Comparison of ENCODE assay signal across 9 mouse cellular contexts in the genomic region with DNA sequence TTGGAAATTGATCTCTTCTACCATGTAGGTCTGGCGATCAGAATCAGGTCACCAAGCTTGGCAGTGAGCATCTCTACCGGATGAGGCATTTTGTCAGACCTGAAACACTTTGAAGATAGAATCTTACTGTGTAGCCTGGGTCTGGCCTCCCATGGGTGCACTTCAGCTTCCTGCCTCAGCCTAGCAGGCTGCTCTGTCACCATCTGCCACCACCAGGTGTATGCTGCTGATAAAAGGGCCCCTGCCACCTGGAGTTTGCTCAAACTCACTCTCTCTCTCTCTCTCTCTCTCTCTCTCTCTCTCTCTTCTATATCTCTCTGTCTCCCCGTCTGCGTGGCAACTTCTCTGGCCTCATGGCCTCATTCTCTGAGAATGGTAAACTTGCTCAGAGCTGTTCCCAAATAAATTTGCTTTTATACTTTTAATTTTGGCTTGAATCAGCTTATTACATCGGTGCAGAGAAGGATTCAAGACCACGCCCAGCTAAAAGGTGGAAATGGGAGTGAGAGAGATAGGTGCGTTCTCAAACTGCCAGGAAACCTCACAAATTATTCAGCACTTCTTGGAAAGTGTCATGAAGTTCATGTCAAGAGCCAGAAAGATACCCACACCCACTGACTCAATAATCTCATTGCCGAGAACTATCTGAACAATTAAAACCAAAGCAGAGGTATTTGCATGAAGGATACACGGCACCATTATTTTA. TPM values are rescaled to one million over a fixed set of nuclear protein-coding genes. Genes with fewer than 3 reads are reported as not detected.
DNase-seq lines count a peak whose midpoint lies in the region; ATAC-seq and TF ChIP-seq lines count a peak whose summit lies in the region.
"Had no signal": no experiment of that assay in that cellular context is flagged by ENCODE, and none has a peak within 500 bp of the region (broad histone marks: within the 10 kb centered on the region; RNA-seq: fewer than 3 reads in every experiment).

No protein-coding gene starts in this region.

- H3K27me3 ChIP-seq in intestine, embryonic 16.5 days (replicated peaks; ENCODE audit: control insufficient read depth, insufficient read depth, low read length), result no peaks in the 10 kb centered on the region
- H3K27me3 ChIP-seq in intestine, postnatal 0 days (replicated peaks; ENCODE audit: control insufficient read depth, insufficient read depth, low read length), result no peaks in the 10 kb centered on the region
- no peaks in the 10 kb centered on the region for H3K27me3 ChIP-seq in hindbrain, embryonic 13.5 days
- no peaks in the 10 kb centered on the region for H3K27me3 ChIP-seq in neural tube, embryonic 14.5 days (ENCODE audit: control insufficient read depth, insufficient read depth, low read length)

- DNase-seq in T-cell, adult 2 months (ENCODE audit: low spot score), result peak; percentile 8
- no peak for DNase-seq in layer of hippocampus, adult 8-10 months (ENCODE audit: low spot score in 2 of 2)
- DNase-seq in layer of hippocampus, adult 9-11 months, result no peak
- DNase-seq in layer of hippocampus, postnatal 25 days (ENCODE audit: extremely low spot score in 1 of 2, low spot score in 1 of 2), result no peak
- DNase-seq: right cerebral cortex, adult 18-20 months had no signal

- no peaks in the 10 kb centered on the region for H3K36me3 ChIP-seq in intestine, embryonic 16.5 days (ENCODE audit: control insufficient read depth, insufficient read depth, low read length)
- no peaks in the 10 kb centered on the region for H3K36me3 ChIP-seq in intestine, postnatal 0 days (ENCODE audit: control insufficient read depth, insufficient read depth)
- no peaks in the 10 kb centered on the region for H3K36me3 ChIP-seq in hindbrain, embryonic 13.5 days
- H3K36me3 ChIP-seq in neural tube, embryonic 14.5 days (ENCODE audit: control insufficient read depth, insufficient read depth, low read length), result no peaks in the 10 kb centered on the region

- no peak overlapping the region for H3K4me3 ChIP-seq in intestine, embryonic 16.5 days (ENCODE audit: low read length)
- H3K4me3 ChIP-seq in intestine, postnatal 0 days (ENCODE audit: low read depth, low read length), result no peak overlapping the region
- no peak overlapping the region for H3K4me3 ChIP-seq in hindbrain, embryonic 13.5 days
- no peak overlapping the region for H3K4me3 ChIP-seq in neural tube, embryonic 14.5 days (ENCODE audit: low read depth, low read length)

- TF ChIP-seq CTCF in intestine, postnatal 0 days (IDR thresholded peaks at IDR 0.05; ENCODE audit: low read depth), result no peak

- H3K9me3 ChIP-seq in intestine, embryonic 16.5 days (ENCODE audit: control insufficient read depth, low read length), result no peaks in the 10 kb centered on the region; the same call in 1 of the 2 replicates
- H3K9me3 ChIP-seq in intestine, postnatal 0 days (ENCODE audit: control insufficient read depth), result no peaks in the 10 kb centered on the region
- peaks cover 3% of the 10 kb centered on the region; the same call in 1 of the 2 replicates for H3K9me3 ChIP-seq in hindbrain, embryonic 13.5 days
- no peaks in the 10 kb centered on the region for H3K9me3 ChIP-seq in neural tube, embryonic 14.5 days (ENCODE audit: control insufficient read depth, low read length)

- WGBS in intestine, embryonic 16.5 days, result 91% methylated on average over 9 of the region's 9 CpGs
- WGBS in intestine, postnatal 0 days, result 73% methylated on average over 9 of the region's 9 CpGs
- WGBS in hindbrain, embryonic 13.5 days, result 90% methylated on average over 9 of the region's 9 CpGs
- 85% methylated on average over 9 of the region's 9 CpGs for WGBS in neural tube, embryonic 14.5 days

- peaks cover 28% of the 10 kb centered on the region for H3K4me1 ChIP-seq in intestine, embryonic 16.5 days (ENCODE audit: control insufficient read depth, insufficient read depth, low read length)
- H3K4me1 ChIP-seq in intestine, postnatal 0 days (replicated peaks; ENCODE audit: control insufficient read depth, insufficient read depth, low read length), result 0 out of 2 replicates have a peak, but pooled peaks cover 7% of the 10 kb centered on the region
- H3K4me1 ChIP-seq in hindbrain, embryonic 13.5 days (replicated peaks), result peaks cover 34% of the 10 kb centered on the region
- peaks cover 19% of the 10 kb centered on the region for H3K4me1 ChIP-seq in neural tube, embryonic 14.5 days (ENCODE audit: control insufficient read depth, insufficient read depth, low read length)

- H3K9ac ChIP-seq in intestine, embryonic 16.5 days (ENCODE audit: low read depth, low read length), result no peak overlapping the region
- no peak overlapping the region for H3K9ac ChIP-seq in intestine, postnatal 0 days (ENCODE audit: low read depth, low read length)
- no peak overlapping the region; the same call in 1 of the 2 replicates for H3K9ac ChIP-seq in hindbrain, embryonic 13.5 days
- H3K9ac ChIP-seq in neural tube, embryonic 14.5 days (replicated peaks; ENCODE audit: low read depth, low read length), result no peak overlapping the region

- H3K4me2 ChIP-seq in intestine, embryonic 16.5 days (ENCODE audit: low read depth, low read length), result no peak overlapping the region
- H3K4me2 ChIP-seq in intestine, postnatal 0 days (replicated peaks; ENCODE audit: low read depth), result no peak overlapping the region
- H3K4me2 ChIP-seq in hindbrain, embryonic 13.5 days, result no peak overlapping the region
- H3K4me2 ChIP-seq in neural tube, embryonic 14.5 days (ENCODE audit: low read depth, low read length), result no peak overlapping the region

- ATAC-seq in intestine, embryonic 16.5 days, result peak; percentile 37; the same call in 1 of the 2 replicates
- ATAC-seq in intestine, postnatal 0 days, result no peak
- no peak for ATAC-seq in hindbrain, embryonic 13.5 days (ENCODE audit: low FRiP score)
- no peak for ATAC-seq in neural tube, embryonic 14.5 days (ENCODE audit: low read depth)

- no peak overlapping the region for H3K27ac ChIP-seq in intestine, embryonic 16.5 days (ENCODE audit: low read length)
- H3K27ac ChIP-seq in intestine, postnatal 0 days (ENCODE audit: low read depth, low read length), result no peak overlapping the region
- peak overlapping the region; percentile 90 for H3K27ac ChIP-seq in hindbrain, embryonic 13.5 days
- H3K27ac ChIP-seq in neural tube, embryonic 14.5 days (ENCODE audit: low read depth, low read length), result peak overlapping the region; percentile 55

RNA-seq across cellular contexts. Expression of a gene that starts 32.0 kb away (rescaled TPM):
- polyA plus RNA-seq in intestine, embryonic 16.5 days (2015; fragmentation: Nextera tagmentation; extraction: Ambion mirVana), result 6.6 and 6.9 TPM in 2 replicates
- polyA plus RNA-seq in intestine, postnatal 0 days (2015; fragmentation: Nextera tagmentation; extraction: Ambion mirVana), result 6.3 and 7.8 TPM in 2 replicates
- polyA plus RNA-seq in hindbrain, embryonic 13.5 days (2015; fragmentation: Nextera tagmentation; extraction: Ambion mirVana), result 8.0 and 10.7 TPM in 2 replicates
- polyA plus RNA-seq in neural tube, embryonic 14.5 days (2014; fragmentation: Nextera tagmentation; extraction: Ambion mirVana), result 6.0 and 7.5 TPM in 2 replicates
- total RNA-seq in layer of hippocampus, adult 8-10 months (2022), result 10 to 100 TPM; 11.8 to 21.0 (median 17.4) TPM
- 10 to 100 TPM; 10.4 to 11.9 TPM for total RNA-seq in layer of hippocampus, postnatal 25 days (2021)

RNA-seq across cellular contexts. Expression of a gene that starts 35.4 kb away (rescaled TPM):
- 21.4 and 23.0 TPM in 2 replicates for polyA plus RNA-seq in intestine, embryonic 16.5 days (2015; fragmentation: Nextera tagmentation; extraction: Ambion mirVana)
- polyA plus RNA-seq in intestine, postnatal 0 days (2015; fragmentation: Nextera tagmentation; extraction: Ambion mirVana), result 11.6 and 14.1 TPM in 2 replicates
- polyA plus RNA-seq in hindbrain, embryonic 13.5 days (2015; fragmentation: Nextera tagmentation; extraction: Ambion mirVana), result 35.1 and 39.7 TPM in 2 replicates
- polyA plus RNA-seq in neural tube, embryonic 14.5 days (2014; fragmentation: Nextera tagmentation; extraction: Ambion mirVana), result 33.5 and 36.6 TPM in 2 replicates
- 10 to 100 TPM; 31.2 to 38.3 (median 35.3) TPM for total RNA-seq in layer of hippocampus, adult 8-10 months (2022)
- 10 to 100 TPM; 34.3 to 37.2 TPM for total RNA-seq in layer of hippocampus, postnatal 25 days (2021)

Comparison
In these comparisons a context has a peak if more than half of its experiments do, and no peak if none do; other contexts are left out.
1. H3K27ac ChIP-seq: peak in hindbrain, embryonic 13.5 days (single experiment) and neural tube, embryonic 14.5 days (single experiment); none in intestine, embryonic 16.5 days (single experiment) and intestine, postnatal 0 days (single experiment).